Mouse (Mus musculus) embryonic facial prominence, embryonic 11.5 days (tissue): ENCODE measurements around the gene Kcnk15. TPM values are rescaled to one million over a fixed set of nuclear protein-coding genes. Genes with fewer than 3 reads are reported as not detected.

ENCODE experiments used
- ATAC-seq: fragments of 200-750 bp; cut with Nextera tagmentation; replicated peaks from 2 replicates; pipeline ENCODE4 v1.8.0; 2017; ENCODE audit warnings: low read depth; ENCODE audit not compliant: insufficient number of reproducible peaks, low FRiP score, low TSS enrichment
- DNase-seq: peaks from one replicate; pipeline ENCODE4 v3.0.0-alpha.2; 2015; ENCODE audit warnings: low spot score
- H3K27ac ChIP-seq: fragments of 300-500 bp; sonication (generic); replicated peaks from 2 replicates; pipeline ENCODE4 v1.5.1; 2014; ENCODE audit warnings: mild to moderate bottlenecking, low read depth, low read length, control low read depth
- H3K27me3 ChIP-seq: fragments of 300-500 bp; sonication (generic); 2 replicates; pipeline ENCODE4 v1.6.1; 2014; ENCODE audit warnings: mild to moderate bottlenecking, low read length, moderate library complexity, mixed read lengths; ENCODE audit not compliant: control insufficient read depth, insufficient read depth
- H3K36me3 ChIP-seq: fragments of 300-500 bp; sonication (generic); replicated peaks from 2 replicates; pipeline ENCODE4 v1.6.1; 2014; ENCODE audit warnings: low read depth, mild to moderate bottlenecking, low read length, moderate library complexity, mixed read lengths; ENCODE audit not compliant: control insufficient read depth, insufficient read depth
- H3K4me1 ChIP-seq: fragments of 300-500 bp; sonication (generic); 2 replicates; pipeline ENCODE4 v1.6.1; 2014; ENCODE audit warnings: low read length, mixed read lengths; ENCODE audit not compliant: control insufficient read depth, insufficient read depth
- H3K4me2 ChIP-seq: fragments of 300-500 bp; sonication (generic); 2 replicates; pipeline ENCODE4 v1.6.1; 2014; ENCODE audit warnings: low read depth, mild to moderate bottlenecking, control low read depth, low read length, moderate library complexity
- H3K4me3 ChIP-seq: fragments of 300-500 bp; sonication (generic); 2 replicates; pipeline ENCODE4 v1.5.1; 2014; ENCODE audit warnings: low read depth, low read length, control low read depth
- H3K9ac ChIP-seq: fragments of 300-500 bp; sonication (generic); replicated peaks from 2 replicates; pipeline ENCODE4 v1.6.1; 2014; ENCODE audit warnings: mild to moderate bottlenecking, control low read depth, low read length
- H3K9me3 ChIP-seq: fragments of 300-500 bp; sonication (generic); replicated peaks from 2 replicates; pipeline ENCODE4 v1.6.1; 2016; ENCODE audit warnings: mild to moderate bottlenecking, low read length, inconsistent platforms, mixed read lengths; ENCODE audit not compliant: control insufficient read depth
- WGBS: fragments of 180-500 bp; shearing (Covaris S2); extraction: QIAGEN DNeasy Blood & Tissue Kit; methylation state at CpG from one replicate; pipeline ENCODE4 v1.1.7; 2014; 5-methylcytosine and 5-hydroxymethylcytosine counted together
- polyA plus RNA-seq: library from polyadenylated mRNA; unstranded; fragments of >200 nt; fragmentation: Nextera tagmentation; extraction: Ambion mirVana; gene quantifications from 2 replicates; pipeline ENCODE4 v1.2.1, GENCODE M21; 2014

Gene Kcnk15
- polyA plus RNA-seq, 1 experiment from 2014 or later: not detected

GRCm38 (mm10) chr2:163823771-163824170, 29.7 kb upstream of the Kcnk15 start:
- H3K27me3 ChIP-seq: no peaks in the 10 kb centered on the region
- H3K9ac ChIP-seq: no peak overlapping the region
- no peaks in the 10 kb centered on the region for H3K36me3 ChIP-seq
- no peak overlapping the region for H3K4me3 ChIP-seq
- no peaks in the 10 kb centered on the region for H3K9me3 ChIP-seq
- H3K4me2 ChIP-seq: no peak overlapping the region
- H3K27ac ChIP-seq: no peak overlapping the region
- peak; percentile 76 for ATAC-seq
- DNase-seq: peak; percentile 71
- 19% methylated on average over 11 of the region's 11 CpGs for WGBS
- H3K4me1 ChIP-seq: no peaks in the 10 kb centered on the region

GRCm38 (mm10) chr2:163825861-163826260, 27.6 kb upstream of the Kcnk15 start:
- Histone ChIP-seq H3K9me3 (no peaks in the 10 kb centered on the region), H3K4me3 (no peak overlapping the region), H3K4me1 (no peaks in the 10 kb centered on the region), H3K27ac (no peak overlapping the region), H3K9ac (no peak overlapping the region), H3K4me2 (no peak overlapping the region), H3K36me3 (no peaks in the 10 kb centered on the region), H3K27me3 (no peaks in the 10 kb centered on the region)
- no peak for ATAC-seq
- no peak for DNase-seq
- 67% methylated on average over 1 of the region's 1 CpGs for WGBS

- H3K4me3 ChIP-seq: no peak overlapping the region
- H3K27ac ChIP-seq: no peak overlapping the region
- H3K9ac ChIP-seq: no peak overlapping the region
- H3K9me3 ChIP-seq: no peaks in the 10 kb centered on the region
- H3K36me3 ChIP-seq: no peaks in the 10 kb centered on the region
- no peak overlapping the region for H3K4me2 ChIP-seq
- DNase-seq: no peak
- 78% methylated on average over 5 of the region's 5 CpGs for WGBS
- no peaks in the 10 kb centered on the region for H3K4me1 ChIP-seq
- no peak for ATAC-seq
- no peaks in the 10 kb centered on the region for H3K27me3 ChIP-seq
These were observed 27.0 kb upstream of the Kcnk15 start for GRCm38 (mm10) chr2:163826494-163826893.

GRCm38 (mm10) chr2:163831163-163831562, 22.3 kb upstream of the Kcnk15 start:
- H3K27me3 ChIP-seq: no peaks in the 10 kb centered on the region
- ATAC-seq (no peak), DNase-seq (no peak)
- no peak overlapping the region for H3K27ac ChIP-seq
- H3K36me3 ChIP-seq: no peaks in the 10 kb centered on the region
- H3K9me3 ChIP-seq: no peaks in the 10 kb centered on the region
- no peaks in the 10 kb centered on the region for H3K4me1 ChIP-seq
- H3K4me2 ChIP-seq: no peak overlapping the region
- no peak overlapping the region for H3K9ac ChIP-seq
- 46% methylated on average over 1 of the region's 1 CpGs for WGBS
- H3K4me3 ChIP-seq: no peak overlapping the region

- DNase-seq (peak; percentile 86), ATAC-seq (no peak; the same call in 1 of the 2 replicates)
- H3K4me2 ChIP-seq: no peak overlapping the region
- H3K4me3 ChIP-seq: no peak overlapping the region
- WGBS: 33% methylated on average over 9 of the region's 9 CpGs
- H3K4me1 ChIP-seq: no peaks in the 10 kb centered on the region
- H3K9me3 ChIP-seq: no peaks in the 10 kb centered on the region
- no peak overlapping the region for H3K27ac ChIP-seq
- no peaks in the 10 kb centered on the region for H3K27me3 ChIP-seq
- no peaks in the 10 kb centered on the region for H3K36me3 ChIP-seq
- no peak overlapping the region for H3K9ac ChIP-seq
These were observed 15.4 kb upstream of the Kcnk15 start for GRCm38 (mm10) chr2:163838043-163838442.

GRCm38 (mm10) chr2:163839519-163839918, 13.9 kb upstream of the Kcnk15 start:
- WGBS: 69% methylated on average over 6 of the region's 6 CpGs

GRCm38 (mm10) chr2:163842043-163842442, 11.4 kb upstream of the Kcnk15 start:
- 75% methylated on average over 4 of the region's 4 CpGs for WGBS
- Histone ChIP-seq H3K27me3 (no peaks in the 10 kb centered on the region), H3K9ac (no peak overlapping the region), H3K27ac (no peak overlapping the region), H3K4me3 (no peak overlapping the region), H3K4me1 (no peaks in the 10 kb centered on the region), H3K9me3 (no peaks in the 10 kb centered on the region), H3K36me3 (no peaks in the 10 kb centered on the region), H3K4me2 (no peak overlapping the region)
- DNase-seq (no peak), ATAC-seq (no peak)

More at GRCm38 (mm10) chr2:163839519-163839918, 13.9 kb upstream of the Kcnk15 start:
- no peak for ATAC-seq
- no peaks in the 10 kb centered on the region for H3K36me3 ChIP-seq
- H3K4me2 ChIP-seq: no peak overlapping the region
- H3K9ac ChIP-seq: no peak overlapping the region
- no peak overlapping the region for H3K27ac ChIP-seq
- no peaks in the 10 kb centered on the region for H3K4me1 ChIP-seq
- no peaks in the 10 kb centered on the region for H3K27me3 ChIP-seq
- DNase-seq: no peak
- no peaks in the 10 kb centered on the region for H3K9me3 ChIP-seq
- no peak overlapping the region for H3K4me3 ChIP-seq

- ATAC-seq: 0 out of 2 replicates have a peak, but pooled peaks have one; percentile 60
- WGBS: 78% methylated on average over 6 of the region's 6 CpGs
These were observed 3.8 kb downstream of the Kcnk15 start for GRCm38 (mm10) chr2:163857233-163857632.

More at GRCm38 (mm10) chr2:163857233-163857632, 3.8 kb downstream of the Kcnk15 start:
- Histone ChIP-seq H3K4me2 (no peak overlapping the region), H3K27me3 (peaks cover 43% of the 10 kb centered on the region), H3K27ac (no peak overlapping the region), H3K4me1 (no peaks in the 10 kb centered on the region), H3K36me3 (no peaks in the 10 kb centered on the region), H3K9me3 (no peaks in the 10 kb centered on the region), H3K4me3 (no peak overlapping the region), H3K9ac (no peak overlapping the region)
- DNase-seq: no peak
